Mouse (Mus musculus) CD8-positive naive resting alpha-beta T cell, adult 2 months (primary cell): ENCODE measurements around the gene Ssxb5.
"Not testable (repeated sequence)": the region's sequence is repeated elsewhere in the genome, so short reads cannot be mapped to it uniquely, and the experiment has no call there.

Experiments
- DNase-seq, 2 experiments: peaks; one replicate each; pipeline ENCODE4 v3.0.0; 2022; ENCODE audit warnings: low read depth in 2 of 2, low spot score in 2 of 2

Gene Ssxb5

GRCm38 (mm10) chrX:8803391-8803790 lies at the start of gene Ssxb5:
Ssxb5 (plus strand) TSS chrX:8803691.
- DNase-seq: not testable (repeated sequence)

GRCm38 (mm10) chrX:8832043-8832442 lies 28.6 kb downstream of the Ssxb5 start:
- no peak for DNase-seq

- DNase-seq: no peak
Observed at GRCm38 (mm10) chrX:8843694-8844093, 40.2 kb downstream of the Ssxb5 start, which contains the start of gene Gm6592. Gm6592 (plus strand) TSS chrX:8843994.

DNA sequence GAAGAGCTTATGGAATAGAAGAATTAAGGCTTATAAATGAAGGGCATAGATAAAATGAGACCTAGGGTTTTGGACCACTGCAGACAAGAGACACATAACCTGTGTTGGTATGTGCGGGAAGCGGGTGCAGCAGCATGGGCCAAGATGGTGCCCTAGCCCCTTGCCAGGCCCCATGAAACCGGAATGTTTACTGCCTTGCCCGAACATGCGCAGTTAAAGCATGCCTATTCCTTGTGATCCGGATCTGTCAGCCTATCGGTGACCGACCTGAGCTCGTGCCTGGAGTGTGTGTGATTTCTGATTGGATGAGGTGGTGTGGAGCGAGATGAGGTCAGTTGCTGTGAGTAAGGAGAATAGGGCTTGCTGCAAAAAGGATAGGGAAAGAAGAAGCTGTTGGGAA lies 49.0 kb downstream of the Ssxb5 start:
- no peak for DNase-seq
